Mouse (Mus musculus) layer of hippocampus, postnatal 25 days (tissue): ENCODE results near the gene Rtn4r. TPM values are rescaled to one million over a fixed set of nuclear protein-coding genes. Genes with fewer than 3 reads are reported as not detected.

ENCODE experiments used
- DNase-seq, 2 experiments: peaks; one replicate each; pipeline ENCODE4 v3.0.0; 2022; ENCODE audit warnings: mixed read lengths in 2 of 2, low spot score in 1 of 2; ENCODE audit errors: extremely low spot score in 1 of 2
- total RNA-seq, 2 experiments: library from RNA; stranded (reverse); gene quantifications; 2 replicates each; pipeline ENCODE4 v1.2.3; 2021

Rtn4r gene
- total RNA-seq, 2 experiments from 2014 or later, result 102 to 111 TPM

DNA sequence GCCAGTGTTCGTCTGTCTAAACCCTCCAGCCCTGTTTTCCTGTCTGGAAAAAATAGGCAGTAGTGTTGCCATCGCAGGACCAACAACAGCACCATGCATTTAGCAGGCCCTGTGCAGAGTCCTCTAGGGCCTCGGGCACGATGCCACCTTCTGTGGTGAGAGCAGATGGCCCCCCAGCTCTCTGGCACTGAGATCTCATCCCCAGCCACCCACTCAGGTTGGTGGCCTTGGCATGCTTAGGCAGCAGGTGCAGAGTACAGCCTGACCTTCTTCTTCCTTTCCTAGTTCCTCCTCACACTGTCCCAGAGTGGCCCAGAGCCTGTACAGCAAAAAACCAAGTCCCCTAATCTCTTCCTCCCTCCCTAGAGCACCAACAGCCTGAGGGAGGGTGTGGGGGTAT lies 3.4 kb upstream of the Rtn4r start:
- DNase-seq, result no peak

DNA sequence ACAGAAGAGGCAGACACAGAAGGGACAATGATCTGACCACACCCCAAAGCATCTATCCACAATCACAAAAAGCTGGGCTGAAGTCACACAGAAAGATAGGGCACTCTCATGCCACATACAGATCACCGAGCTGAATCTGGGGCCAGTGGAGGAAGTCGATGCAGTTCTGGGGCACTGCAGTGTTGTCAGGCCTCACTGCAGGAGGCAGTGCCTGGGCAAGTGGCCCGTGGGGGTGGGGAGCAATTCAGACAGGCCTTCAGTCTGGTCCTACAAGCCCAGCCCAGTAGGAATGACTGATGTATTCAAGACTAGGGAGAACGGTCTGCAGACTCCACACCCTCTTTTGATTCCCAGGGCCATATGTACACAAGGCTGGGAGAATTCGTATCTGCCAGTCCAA lies 2.8 kb upstream of the Rtn4r start:
- no peak for DNase-seq

DNA sequence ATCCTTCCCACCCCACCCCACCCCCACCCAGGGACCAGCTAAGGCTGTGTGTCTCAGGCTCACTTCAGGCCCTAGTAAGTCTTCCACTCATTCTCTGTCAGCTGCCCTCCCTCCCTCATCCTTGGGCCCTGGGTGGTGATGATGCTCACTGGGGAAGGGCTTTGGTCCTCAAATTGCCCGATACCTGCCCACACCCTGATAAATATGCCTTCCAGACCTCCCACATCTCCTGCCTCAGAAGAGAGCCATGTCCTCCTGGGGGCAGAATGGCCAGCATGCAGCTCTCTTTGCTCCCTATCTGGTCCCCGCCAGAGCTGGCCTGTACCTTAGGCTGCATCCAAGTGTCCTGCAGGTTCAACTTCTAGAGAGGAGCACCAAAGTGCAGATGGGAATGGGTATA lies 2.3 kb upstream of the Rtn4r start:
- no peak for DNase-seq

DNA sequence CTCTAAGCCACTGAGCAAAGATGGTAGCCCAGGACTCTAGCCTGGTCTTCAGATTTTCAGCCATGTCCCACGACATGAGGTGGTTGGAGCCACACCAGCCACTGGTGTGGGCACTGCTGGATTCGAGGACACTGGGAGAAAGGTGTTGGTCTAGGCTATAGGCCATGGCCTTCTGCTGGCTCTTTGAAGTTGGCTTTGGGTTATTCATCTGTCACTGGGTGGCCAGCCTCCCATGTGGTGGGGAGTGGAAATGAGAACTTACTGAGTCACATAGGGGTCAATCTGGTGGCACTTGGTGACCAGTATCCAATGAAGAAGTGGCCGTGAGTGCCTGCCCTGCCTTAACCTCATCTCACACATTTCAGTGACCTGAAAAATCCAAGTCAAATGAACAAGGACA lies 1.2 kb upstream of the Rtn4r start:
- DNase-seq, result no peak

DNA sequence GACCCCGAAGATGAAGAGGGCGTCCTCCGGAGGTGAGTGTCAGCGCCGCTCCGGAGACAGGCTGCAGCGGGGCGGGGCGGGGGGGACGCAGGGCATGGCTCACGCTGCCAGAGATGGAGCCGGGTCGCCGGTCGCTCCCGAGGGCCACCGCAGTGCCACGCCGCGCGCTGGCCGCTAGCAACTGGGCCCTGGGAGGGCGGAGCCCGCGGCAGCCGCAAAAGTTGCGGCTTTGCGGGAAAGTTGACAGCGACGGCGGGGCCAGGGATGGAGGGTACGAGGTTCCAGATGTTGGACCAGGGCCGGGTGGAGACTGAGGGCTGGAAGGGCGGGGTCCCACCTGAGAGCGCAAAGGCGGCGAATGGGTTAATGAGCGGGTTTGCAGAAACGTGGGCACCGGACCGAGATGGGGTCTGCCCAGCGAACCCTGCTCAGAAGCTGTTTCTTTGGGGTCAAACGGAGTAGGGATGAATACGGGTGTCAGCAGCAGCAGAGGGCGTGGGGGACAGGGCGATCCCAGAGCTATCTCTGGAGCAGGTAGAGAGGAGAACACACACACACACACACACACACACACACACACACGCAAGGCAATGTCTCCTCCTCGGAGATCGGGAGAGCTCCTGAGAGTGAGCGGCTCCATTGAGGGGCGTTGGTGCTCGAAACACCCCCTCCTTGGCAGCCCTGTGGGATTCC lies 575 bp downstream of the Rtn4r start:
- DNase-seq, result no peak

DNA sequence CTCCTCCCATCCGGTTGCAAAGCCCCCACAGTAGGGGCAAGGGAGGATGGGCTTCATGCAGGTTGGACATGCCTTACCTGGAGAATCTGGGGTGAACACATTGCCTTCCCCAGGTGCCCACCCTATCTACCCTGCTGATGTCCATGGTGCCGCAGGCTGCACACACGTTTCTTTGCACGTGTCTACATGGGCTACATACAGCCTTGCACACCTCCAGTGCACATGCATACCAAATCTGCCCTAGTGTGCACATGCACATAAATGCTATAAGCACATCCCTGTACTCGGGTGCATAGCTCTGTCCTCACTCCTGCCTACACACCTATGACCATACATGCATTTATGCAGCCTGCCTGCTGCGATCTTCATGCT lies 1.1 kb downstream of the Rtn4r start:
- DNase-seq, result no peak

DNA sequence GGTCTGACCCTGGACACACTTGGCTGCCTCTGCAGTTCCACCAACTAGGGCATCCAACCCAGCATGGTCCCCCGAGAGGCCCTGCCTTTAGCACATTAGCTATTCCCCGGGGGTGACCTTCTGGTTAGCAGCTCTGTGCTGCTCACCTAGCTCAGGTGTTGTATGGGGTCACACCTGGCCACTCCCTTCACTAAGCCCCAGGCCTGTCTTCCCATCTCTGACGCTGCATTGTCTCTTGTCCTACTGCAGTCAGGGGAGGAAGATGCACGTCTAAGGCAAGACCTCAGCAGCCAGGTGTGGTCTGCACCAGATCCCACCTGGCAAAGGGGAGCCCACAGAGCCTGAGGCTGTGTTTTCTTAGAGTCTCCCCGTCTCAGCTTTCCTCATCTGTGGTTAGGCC lies 2.0 kb downstream of the Rtn4r start:
- no peak for DNase-seq

DNA sequence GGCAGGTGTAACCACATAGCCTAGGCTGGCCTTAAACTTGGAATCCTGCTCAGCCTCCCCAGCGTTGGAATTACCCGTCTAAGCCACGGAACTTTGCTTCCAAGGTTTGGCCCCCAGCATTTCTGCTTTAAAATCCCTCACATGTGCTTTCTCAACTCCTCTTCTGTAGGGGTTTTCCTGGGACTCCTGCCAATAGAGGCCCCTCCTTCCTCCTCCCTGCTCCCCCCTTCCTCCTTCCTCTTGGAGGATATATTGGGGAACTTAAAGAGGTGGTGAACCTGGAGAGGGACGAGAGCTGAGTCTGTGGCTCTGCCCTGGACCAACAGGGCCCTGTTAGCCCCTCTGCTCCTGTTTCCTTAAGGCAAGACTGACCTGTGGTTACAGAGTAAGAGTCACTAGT lies 2.8 kb downstream of the Rtn4r start:
- DNase-seq, result no peak

DNA sequence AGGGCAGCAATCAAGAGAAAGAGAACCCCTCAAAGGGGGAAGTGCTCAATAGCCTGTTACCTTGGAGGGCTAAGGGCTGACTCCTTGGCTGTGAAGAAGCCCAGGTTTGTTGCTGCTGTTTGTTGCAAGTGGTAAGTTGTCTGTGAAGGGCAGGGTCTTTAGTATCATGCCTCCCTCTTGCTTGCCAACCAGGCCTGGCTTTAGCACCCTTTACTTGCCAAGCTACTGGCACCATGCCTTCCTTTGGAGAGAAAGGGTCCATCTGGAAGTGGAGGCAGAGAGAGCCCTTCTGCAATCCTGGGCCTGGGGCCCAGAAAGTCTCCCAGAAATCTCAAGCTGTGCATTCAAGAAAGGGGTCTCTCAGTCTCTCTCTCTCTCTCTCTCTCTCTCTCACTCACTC lies 3.3 kb downstream of the Rtn4r start:
- no peak for DNase-seq

DNA sequence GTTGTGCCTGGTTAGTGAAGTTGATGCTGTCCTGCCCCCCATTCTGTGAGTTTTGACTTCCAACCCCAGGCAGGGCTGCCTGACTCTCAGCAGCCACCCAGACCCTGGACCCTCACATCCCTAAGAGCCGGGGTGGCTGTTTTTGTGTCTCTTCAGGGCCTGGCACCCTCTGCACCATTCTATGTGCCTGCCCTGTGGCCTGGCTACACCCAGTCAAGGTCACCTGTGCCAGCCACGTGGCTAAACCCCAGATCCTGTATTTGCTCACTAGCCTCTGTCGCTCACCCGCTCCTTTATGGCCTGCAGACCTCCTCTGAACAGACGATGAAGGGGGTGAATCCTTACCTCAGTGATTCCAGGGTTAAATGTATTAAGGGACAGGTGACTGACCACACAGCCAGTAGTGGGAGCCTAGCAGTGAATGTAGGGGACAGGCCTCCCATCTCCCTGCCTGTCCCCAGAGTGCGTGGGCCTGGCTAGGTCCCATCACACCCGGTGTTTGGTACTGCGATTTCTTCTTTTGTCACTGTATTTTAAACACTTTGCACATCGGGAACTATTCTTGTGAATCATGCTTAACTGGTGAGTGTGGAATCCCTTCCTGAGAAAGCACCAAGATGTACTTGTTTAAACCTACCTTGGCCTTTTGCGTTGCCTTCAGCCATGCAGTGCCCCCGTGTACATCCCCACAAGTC lies 4.0 kb downstream of the Rtn4r start:
- DNase-seq, result no peak

DNA sequence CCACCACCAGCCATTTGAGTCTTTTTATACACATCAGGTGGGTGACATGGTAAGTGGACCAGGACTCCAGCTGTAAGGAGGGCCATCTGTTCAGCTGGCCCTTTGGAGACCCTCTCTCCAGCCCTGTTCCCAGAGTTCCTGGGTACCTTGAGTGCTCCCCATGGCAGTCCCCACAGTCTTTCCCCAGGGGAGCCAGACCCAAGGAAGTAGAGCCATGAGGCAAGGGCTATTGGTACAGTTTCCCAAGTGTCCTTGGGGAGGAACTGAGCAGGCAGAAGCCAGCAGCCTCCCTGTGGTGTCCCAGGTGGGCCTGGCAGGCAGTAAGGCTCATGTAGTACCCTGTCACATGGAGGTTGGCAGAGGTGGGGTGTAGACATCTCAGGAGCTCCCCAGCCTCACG lies 4.6 kb downstream of the Rtn4r start:
- DNase-seq, result no peak

DNA sequence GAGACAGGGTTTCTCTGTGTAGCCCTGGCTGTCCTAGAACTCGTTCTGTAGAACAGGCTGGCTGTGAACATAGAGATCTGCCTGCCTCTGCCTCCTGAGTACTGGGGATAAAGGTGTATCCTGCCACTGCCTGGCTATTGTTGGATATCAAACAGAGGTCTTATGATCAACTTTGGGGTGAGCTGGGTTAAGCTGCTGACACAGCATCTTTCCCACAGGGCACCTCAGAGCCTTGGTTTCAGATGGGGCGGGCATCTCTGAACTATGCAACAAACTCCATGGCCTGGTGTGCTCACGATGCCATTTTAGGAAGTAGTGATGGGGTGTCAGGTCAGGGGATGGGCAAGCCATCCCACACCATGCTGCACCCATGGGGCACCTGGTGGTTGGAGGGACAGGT lies 5.1 kb downstream of the Rtn4r start:
- no peak for DNase-seq

DNA sequence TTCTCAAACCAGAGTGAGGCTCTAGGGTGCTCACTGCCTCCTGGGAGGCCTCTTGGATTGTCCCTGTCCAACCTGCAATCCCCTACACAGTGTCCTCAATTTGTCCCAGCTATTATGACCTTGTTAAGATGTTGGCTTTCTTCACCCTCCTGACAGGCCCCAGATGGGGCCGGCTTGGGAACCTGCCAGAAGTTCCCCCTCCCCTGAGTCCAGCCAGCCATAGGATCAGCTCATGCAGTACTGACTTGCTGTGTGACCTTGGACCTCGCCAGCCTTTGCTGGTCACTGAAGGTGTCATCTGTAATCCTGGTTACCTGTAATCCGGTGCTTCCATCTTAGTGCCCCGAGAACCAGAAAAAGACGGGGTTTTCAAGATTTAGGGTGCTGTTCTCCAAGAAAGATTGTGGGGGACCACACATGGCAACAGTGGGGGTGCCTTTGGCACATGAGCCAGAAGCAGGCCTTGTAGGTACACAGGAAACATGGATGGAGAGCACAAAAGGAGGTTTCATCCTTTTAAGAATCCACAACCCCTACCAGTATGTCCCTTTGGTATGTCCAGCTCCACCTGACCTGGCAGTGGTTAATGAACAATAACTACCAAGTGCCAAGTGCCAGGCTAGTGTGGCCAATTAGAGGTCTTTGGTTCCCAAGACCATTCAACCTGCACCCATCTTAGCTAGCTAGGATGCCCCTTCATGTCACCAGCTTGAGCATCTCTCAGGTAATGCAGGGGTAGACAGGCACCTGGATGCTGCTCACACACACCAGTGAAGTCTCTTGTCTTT lies 5.9 kb downstream of the Rtn4r start:
- no peak for DNase-seq

DNA sequence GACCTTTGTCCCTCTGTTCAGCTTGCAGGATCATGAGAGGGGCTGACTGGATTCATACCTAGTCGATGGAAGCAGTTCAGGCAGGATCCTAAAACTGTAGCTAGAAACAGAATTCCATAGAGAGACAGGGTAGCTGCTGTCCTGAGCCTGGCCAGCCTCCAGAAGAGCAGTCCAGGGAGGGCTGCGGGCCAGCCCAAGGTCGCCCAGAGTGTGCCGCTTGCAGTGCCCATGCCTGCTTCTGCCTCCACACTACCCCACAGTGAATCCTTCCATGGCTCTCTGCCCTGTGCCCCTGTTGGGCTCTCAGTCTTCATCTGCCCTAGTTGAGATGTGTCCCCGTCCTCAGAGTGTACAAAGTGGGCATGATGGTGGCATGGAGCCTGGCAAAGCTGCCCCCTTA lies 7.8 kb downstream of the Rtn4r start:
- no peak for DNase-seq

DNA sequence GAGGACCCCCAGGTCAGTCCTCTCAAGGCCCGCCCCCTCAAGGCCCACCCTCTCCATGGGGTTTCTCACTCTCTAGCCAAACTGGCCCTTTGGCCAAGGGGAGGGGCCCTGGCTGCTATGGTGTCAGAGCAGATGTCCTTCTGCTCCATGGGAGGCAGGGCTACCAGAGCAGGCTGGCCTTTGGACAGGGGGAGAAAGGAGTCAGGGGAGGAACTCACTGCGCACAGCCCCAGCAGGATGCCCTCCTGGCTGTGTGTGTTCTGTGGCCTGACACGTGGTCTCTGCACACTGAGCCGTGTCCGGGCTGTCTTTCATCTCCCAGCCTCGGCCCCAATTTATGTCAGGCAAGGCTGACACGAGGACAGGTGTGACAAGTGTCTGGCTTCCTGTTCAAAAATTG lies 8.6 kb downstream of the Rtn4r start:
- no peak for DNase-seq

DNA sequence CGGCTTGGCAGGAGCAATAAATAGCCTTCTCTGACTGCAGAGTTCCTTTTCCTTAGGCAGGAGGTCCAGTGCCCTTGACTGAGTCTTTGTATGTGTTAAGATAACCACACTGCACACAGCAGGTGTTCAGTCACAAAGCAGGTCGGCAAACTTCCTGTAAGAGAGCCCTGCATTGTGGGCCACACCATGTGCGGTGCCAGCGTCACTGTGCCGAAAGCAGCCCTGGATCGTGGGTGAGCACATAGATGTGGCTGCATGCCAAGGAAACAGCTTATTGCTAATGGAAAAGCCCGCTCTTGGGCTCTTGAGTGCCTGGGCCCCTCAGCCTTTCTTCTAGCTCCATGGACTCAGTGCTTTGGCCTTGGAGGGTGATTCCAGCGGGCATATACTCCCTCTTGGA lies 16.8 kb downstream of the Rtn4r start:
- peak in 1 of 2 experiments; percentile 62 for DNase-seq

DNA sequence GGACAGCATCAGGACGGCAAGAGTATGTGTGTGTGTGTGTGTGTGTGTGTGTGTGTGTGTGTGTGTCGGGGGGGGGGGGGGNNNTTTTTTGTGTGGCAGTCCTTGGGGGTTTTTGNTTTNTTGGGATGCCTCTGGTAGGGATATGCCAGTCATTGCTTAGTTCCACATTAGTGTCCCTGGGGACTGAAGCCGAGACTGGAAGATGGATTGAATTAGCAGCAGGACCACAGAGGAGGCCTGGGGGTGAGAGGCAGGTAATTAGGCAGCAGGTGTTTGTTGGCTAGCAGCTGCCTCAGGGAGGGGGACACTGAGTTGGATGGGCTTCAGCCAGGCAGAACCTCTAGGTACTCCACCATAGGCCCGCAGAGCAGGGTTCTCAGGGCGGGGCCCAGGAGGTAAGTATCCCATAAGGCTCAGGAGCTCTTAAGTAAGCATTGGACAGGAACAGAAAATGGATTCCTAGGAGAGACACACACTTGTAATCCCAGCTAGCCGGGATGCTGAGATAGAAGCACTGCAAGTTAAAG lies 18.0 kb downstream of the Rtn4r start:
- no peak for DNase-seq

DNA sequence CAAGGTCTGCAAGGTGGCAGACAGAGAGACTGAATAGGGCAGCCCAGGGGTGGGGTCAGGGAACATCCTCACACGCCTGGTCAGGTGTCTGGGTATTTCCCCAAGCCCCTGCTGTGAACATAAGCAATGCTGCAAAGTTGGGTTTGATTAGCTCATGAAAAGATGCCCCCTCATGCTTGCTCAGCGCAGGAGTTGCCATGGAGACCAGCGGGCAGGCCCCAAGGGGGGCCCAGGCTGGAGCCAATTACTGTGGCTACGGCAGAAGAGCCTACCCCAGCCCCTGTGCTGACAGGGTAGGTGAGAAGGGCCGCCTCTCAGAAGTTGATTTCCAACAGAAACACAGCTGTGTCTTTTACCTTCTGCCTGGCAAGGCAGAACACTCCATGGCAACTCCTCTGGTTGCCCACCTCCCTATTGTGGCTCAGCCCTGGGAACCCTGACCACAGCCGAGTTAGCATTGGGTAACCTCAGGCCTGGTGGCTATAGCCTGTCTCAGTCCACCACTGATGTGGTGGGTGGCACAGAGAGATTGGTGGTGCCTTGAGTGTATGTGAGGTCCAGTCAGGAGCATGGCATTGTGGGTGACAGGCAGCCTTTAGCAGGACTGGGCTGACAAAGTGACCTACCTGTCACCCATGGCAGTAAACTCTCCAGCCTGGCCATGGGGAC lies 20.9 kb downstream of the Rtn4r start:
- no peak for DNase-seq

DNA sequence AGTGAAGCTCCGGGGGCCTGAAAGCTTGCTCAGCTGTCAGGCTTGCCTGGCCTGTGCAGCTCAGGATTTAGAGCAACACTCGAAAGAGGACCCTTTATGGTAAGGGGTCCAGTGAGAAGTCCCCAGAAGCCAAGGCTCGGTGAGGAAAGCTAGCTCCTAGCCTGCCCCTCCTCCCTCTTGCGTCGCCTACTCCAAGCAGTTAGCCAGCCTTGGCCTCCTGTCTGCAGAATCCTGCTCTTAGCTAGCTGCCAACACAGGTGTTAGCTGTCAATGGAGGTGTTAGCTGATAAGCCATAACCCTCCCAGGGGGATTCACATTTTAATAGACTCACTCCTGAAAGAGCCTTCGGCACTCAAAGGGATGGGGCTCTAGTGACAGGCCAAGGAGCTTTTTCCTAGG lies 21.8 kb downstream of the Rtn4r start:
- DNase-seq, result no peak

DNA sequence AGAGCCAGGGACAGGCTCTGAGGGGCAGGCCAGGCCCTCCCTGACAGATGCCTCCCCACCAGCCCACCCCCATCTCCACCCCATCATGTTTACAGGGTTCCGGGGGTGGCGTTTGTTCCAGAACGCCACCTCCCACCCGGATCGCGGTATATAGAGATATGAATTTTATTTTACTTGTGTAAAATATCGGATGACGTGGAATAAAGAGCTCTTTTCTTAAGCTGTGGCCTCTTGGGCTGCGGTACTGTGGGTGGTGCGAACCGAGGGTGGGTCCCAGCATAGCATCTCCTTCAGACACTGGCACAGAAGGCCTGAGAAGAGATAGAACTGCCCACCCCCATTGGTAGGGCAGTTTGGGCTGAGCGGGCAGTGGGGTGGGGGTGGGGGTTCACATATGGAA lies 24.7 kb downstream of the Rtn4r start:
- DNase-seq, result no peak
